Mouse (Mus musculus): ENCODE results near the gene Pfkfb3. TPM values are rescaled to one million over a fixed set of nuclear protein-coding genes. Genes with fewer than 3 reads are reported as not detected.
A peak's percentile ranks its signal among the peaks of the same experiment; 100 is the strongest.

Pfkfb3 gene
- polyA plus RNA-seq, 1 experiment from 2014 or later = 30.0 TPM

DNA sequence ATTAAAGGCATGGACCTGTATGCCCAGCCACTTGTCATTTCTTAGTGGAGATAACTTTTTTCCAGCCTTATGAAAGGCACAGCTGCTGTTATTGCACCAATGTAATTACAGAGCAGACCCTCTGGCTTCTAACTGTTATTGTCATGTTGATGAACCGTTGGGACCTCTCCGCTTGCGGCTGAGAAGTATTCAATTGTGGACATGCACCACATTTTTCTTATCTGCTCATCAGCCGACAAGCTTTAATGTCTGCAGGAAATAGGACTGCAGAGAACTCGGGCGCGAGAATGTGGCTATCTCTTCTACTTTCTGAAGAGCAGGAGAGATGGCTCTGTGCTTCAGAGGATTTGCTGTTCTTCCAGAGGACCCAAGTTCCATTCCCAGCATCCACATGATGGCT is 12.4 kb upstream of the Pfkfb3 start:
- Histone ChIP-seq H3K36me3 (ENCODE audit: insufficient read depth) (no peaks in the 10 kb centered on the region), H3K4me3 (ENCODE audit: low read depth, low read length) (no peak overlapping the region), H3K9me3 (ENCODE audit: low read depth, low read length) (no peaks in the 10 kb centered on the region), H3K27me3 (ENCODE audit: insufficient read depth, low read length) (no peaks in the 10 kb centered on the region), H3K4me2 (no peak overlapping the region), H3K9ac (no peak overlapping the region), H3K4me1 (ENCODE audit: insufficient read depth) (no peaks in the 10 kb centered on the region), H3K27ac (ENCODE audit: low read depth) (no peak overlapping the region)
- DNase-seq = no peak
- no peak for TF ChIP-seq CTCF (IDR thresholded peaks at IDR 0.05; ENCODE audit: low read depth)
- 58% methylated on average over 7 of the region's 7 CpGs for WGBS
- ATAC-seq (ENCODE audit: insufficient read depth) = no peak

DNA sequence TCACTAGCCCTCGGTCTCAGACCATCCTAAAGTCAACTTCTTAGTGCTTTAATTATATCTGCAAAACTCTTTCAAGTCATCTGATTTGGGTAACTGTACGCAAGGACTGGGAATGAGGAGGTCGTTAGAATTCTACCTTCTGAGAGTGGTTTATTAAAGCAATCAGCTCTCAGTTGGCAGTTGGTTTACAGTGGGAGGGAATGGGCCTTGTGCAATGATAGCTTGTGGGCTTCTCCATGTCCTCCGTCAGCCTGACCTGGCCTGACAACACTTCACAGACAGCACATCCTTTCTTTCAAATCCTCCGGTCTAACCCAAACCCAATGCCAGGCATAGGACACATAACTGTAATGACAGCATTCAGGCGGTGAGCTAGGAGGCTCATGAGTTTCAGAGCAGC is 10.9 kb upstream of the Pfkfb3 start:
- Histone ChIP-seq H3K36me3 (ENCODE audit: insufficient read depth) (no peaks in the 10 kb centered on the region), H3K4me2 (no peak overlapping the region), H3K4me3 (ENCODE audit: low read depth, low read length) (no peak overlapping the region), H3K27me3 (ENCODE audit: insufficient read depth, low read length) (no peaks in the 10 kb centered on the region), H3K9ac (no peak overlapping the region), H3K9me3 (ENCODE audit: low read depth, low read length) (no peaks in the 10 kb centered on the region), H3K4me1 (ENCODE audit: insufficient read depth) (no peaks in the 10 kb centered on the region), H3K27ac (ENCODE audit: low read depth) (no peak overlapping the region)
- WGBS = 72% methylated on average over 6 of the region's 6 CpGs
- no peak for TF ChIP-seq CTCF (IDR thresholded peaks at IDR 0.05; ENCODE audit: low read depth)
- DNase-seq = no peak
- ATAC-seq (ENCODE audit: insufficient read depth) = no peak

DNA sequence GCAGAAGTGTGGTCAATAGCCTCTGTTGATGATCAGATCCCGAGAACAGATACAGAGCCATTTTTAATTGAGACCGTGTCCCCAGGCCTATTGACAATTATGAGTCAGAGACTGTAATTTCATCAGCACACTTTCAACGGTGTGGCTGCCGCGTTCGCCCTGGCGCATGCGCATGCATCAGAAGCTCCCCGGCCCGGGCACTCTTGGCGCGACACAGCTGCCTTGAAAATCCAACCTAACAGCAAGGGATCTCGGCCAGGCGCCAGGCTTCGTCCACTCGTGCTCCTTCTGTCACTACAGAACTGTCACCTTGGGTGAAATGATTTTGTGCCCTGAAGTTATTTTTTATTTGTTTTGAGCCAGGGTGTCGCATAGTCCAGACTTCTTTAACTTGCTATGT is 9.4 kb upstream of the Pfkfb3 start:
- no peak overlapping the region for H3K27ac ChIP-seq (ENCODE audit: low read depth)
- no peak for ATAC-seq (ENCODE audit: insufficient read depth)
- no peak overlapping the region for H3K4me3 ChIP-seq (ENCODE audit: low read depth, low read length)
- no peaks in the 10 kb centered on the region for H3K9me3 ChIP-seq (ENCODE audit: low read depth, low read length)
- no peak overlapping the region for H3K4me2 ChIP-seq
- H3K36me3 ChIP-seq (ENCODE audit: insufficient read depth) = no peaks in the 10 kb centered on the region
- TF ChIP-seq CTCF (IDR thresholded peaks at IDR 0.05; ENCODE audit: low read depth) = no peak
- no peaks in the 10 kb centered on the region for H3K4me1 ChIP-seq (ENCODE audit: insufficient read depth)
- no peak overlapping the region for H3K9ac ChIP-seq
- 90% methylated on average over 17 of the region's 17 CpGs for WGBS
- no peak for DNase-seq
- H3K27me3 ChIP-seq (ENCODE audit: insufficient read depth, low read length) = no peaks in the 10 kb centered on the region

DNA sequence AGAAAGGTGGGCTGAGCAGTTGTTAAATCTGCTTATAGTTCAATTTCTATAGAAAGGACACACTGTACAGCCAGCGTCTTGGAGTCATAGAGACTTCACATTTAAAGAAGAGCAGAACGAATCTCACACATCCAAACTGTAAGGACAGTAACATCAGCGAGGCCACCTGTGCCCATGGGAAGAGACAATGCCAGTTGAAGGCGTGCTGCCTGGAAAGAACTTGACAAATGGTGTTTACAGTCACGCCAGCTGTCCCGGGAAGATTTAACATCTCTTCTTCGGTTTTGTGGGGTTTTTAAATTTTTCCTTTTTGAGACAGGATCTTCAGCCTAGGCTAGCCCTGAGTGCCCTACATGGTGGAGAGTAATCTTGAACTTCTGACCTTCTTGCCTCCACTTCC is 4.8 kb upstream of the Pfkfb3 start:
- 61% methylated on average over 7 of the region's 7 CpGs for WGBS
- DNase-seq (no peak), ATAC-seq (ENCODE audit: insufficient read depth) (no peak)
- Histone ChIP-seq H3K36me3 (ENCODE audit: insufficient read depth) (no peaks in the 10 kb centered on the region), H3K27me3 (ENCODE audit: insufficient read depth, low read length) (peaks cover 4% of the 10 kb centered on the region; the same call in 1 of the 2 replicates), H3K9ac (no peak overlapping the region), H3K4me3 (ENCODE audit: low read depth, low read length) (no peak overlapping the region), H3K9me3 (ENCODE audit: low read depth, low read length) (no peaks in the 10 kb centered on the region), H3K27ac (ENCODE audit: low read depth) (no peak overlapping the region), H3K4me1 (ENCODE audit: insufficient read depth) (no peaks in the 10 kb centered on the region), H3K4me2 (no peak overlapping the region)
- no peak for TF ChIP-seq CTCF (IDR thresholded peaks at IDR 0.05; ENCODE audit: low read depth)

DNA sequence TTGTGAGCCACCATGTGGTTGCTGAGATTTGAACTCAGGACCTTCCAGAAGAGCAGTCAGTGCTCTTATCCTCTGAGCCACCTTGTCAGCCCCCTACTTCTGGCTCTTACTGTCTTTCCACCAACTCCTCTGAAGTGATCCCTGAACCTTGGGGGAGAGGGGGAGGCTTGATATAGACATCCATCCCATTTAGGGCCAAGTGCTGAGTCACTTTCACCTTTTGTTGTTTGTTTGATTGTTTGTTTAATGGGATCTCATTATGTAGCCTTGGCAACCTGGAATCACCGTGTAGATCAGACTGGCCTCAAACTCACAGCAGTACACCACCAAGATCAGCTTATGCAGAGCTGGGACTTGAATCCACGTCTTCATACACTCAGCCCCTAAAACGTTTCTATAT is 3.4 kb upstream of the Pfkfb3 start:
- peaks cover 4% of the 10 kb centered on the region; the same call in 1 of the 2 replicates for H3K27me3 ChIP-seq (ENCODE audit: insufficient read depth, low read length)
- DNase-seq (no peak), ATAC-seq (ENCODE audit: insufficient read depth) (no peak)
- no peak overlapping the region for H3K9ac ChIP-seq
- H3K27ac ChIP-seq (ENCODE audit: low read depth) = no peak overlapping the region
- H3K4me1 ChIP-seq (ENCODE audit: insufficient read depth) = 0 out of 2 replicates have a peak, but pooled peaks cover 3% of the 10 kb centered on the region
- H3K9me3 ChIP-seq (ENCODE audit: low read depth, low read length) = no peaks in the 10 kb centered on the region
- WGBS = 38% methylated on average over 3 of the region's 3 CpGs
- no peak overlapping the region for H3K4me2 ChIP-seq
- TF ChIP-seq CTCF (IDR thresholded peaks at IDR 0.05; ENCODE audit: low read depth) = no peak
- H3K4me3 ChIP-seq (ENCODE audit: low read depth, low read length) = no peak overlapping the region
- no peaks in the 10 kb centered on the region for H3K36me3 ChIP-seq (ENCODE audit: insufficient read depth)

DNA sequence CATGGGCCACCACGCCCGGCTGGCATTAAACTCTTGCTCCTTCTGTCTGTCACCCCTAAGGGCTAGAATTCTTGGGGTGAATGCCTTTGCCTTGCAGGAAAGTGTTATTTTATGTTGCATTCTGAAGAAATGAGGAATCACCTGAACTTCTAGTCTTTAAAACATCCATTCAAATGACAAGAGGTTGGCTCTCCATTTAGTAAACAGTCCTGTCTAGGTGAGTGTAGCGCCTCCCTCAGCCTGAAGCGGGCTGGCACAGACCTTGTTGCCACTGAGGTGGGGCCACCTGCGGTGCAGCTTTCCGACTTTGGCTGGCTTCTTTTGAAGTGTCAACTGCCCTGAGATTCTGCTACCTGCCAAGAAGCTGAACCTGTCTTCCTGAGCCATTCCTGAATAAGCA is 1.4 kb upstream of the Pfkfb3 start:
- Histone ChIP-seq H3K4me1 (ENCODE audit: insufficient read depth) (0 out of 2 replicates have a peak, but pooled peaks cover 3% of the 10 kb centered on the region), H3K4me3 (ENCODE audit: low read depth, low read length) (no peak overlapping the region), H3K36me3 (ENCODE audit: insufficient read depth) (no peaks in the 10 kb centered on the region), H3K27me3 (ENCODE audit: insufficient read depth, low read length) (peaks cover 4% of the 10 kb centered on the region; the same call in 1 of the 2 replicates), H3K9ac (no peak overlapping the region), H3K9me3 (ENCODE audit: low read depth, low read length) (no peaks in the 10 kb centered on the region), H3K4me2 (no peak overlapping the region), H3K27ac (ENCODE audit: low read depth) (no peak overlapping the region)
- DNase-seq = no peak
- 56% methylated on average over 6 of the region's 6 CpGs for WGBS
- TF ChIP-seq CTCF (IDR thresholded peaks at IDR 0.05; ENCODE audit: low read depth) = no peak
- no peak for ATAC-seq (ENCODE audit: insufficient read depth)

DNA sequence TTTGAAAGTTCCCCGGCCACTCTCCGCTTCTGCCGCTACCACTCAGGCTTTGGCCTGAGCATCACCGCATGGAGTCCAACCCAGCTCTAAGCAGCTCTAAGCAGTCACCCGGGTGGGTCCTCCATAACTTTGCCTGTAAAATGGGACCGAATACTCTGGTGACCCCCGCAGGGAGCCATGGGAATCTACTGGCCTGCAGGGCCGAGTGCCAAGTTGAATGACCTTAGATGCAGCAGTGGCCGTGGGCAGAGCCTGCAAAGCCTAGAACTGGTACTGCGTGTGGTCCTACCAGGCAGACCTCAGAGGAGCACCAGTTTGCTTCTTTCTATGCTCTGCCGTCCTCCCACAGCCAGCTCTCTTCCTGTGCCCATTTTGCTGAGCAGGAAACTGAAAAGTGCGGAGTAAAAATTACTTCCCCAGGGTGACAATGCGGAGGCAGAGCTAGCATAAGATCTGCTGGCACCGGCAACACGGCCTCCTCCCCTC is 868 bp downstream of the Pfkfb3 start:
- Histone ChIP-seq H3K9me3 (ENCODE audit: low read depth, low read length) (no peaks in the 10 kb centered on the region), H3K4me1 (ENCODE audit: insufficient read depth) (0 out of 2 replicates have a peak, but pooled peaks cover 3% of the 10 kb centered on the region), H3K27ac (ENCODE audit: low read depth) (no peak overlapping the region), H3K27me3 (ENCODE audit: insufficient read depth, low read length) (peaks cover 4% of the 10 kb centered on the region; the same call in 1 of the 2 replicates), H3K4me2 (peak overlapping the region; percentile 99), H3K9ac (peak overlapping the region; percentile 65), H3K36me3 (ENCODE audit: insufficient read depth) (no peaks in the 10 kb centered on the region), H3K4me3 (ENCODE audit: low read depth, low read length) (peak overlapping the region; percentile 56)
- DNase-seq = peak; percentile 52
- 3% methylated on average over 15 of the region's 15 CpGs for WGBS
- no peak for TF ChIP-seq CTCF (IDR thresholded peaks at IDR 0.05; ENCODE audit: low read depth)
- ATAC-seq (ENCODE audit: insufficient read depth) = peak; percentile 54

Measured in lung, embryonic 14.5 days (tissue).